Mouse (Mus musculus) lung, postnatal 10 days (tissue): ENCODE results near the gene Cyp2d11.
"Not testable (repeated sequence)": the region's sequence is repeated elsewhere in the genome, so short reads cannot be mapped to it uniquely, and the experiment has no call there.

Source experiments
- DNase-seq: peaks from one replicate; pipeline ENCODE4 v3.0.0; 2021

Gene Cyp2d11

GRCm38 (mm10) chr15:82379871-82380713 lies 13.7 kb downstream of the Cyp2d11 start, which contains the start of gene Cyp2d22:
TSS of gene Cyp2d22 (minus strand) at chr15:82380260.
- peak; percentile 85 for DNase-seq

- DNase-seq, result no peak
These were observed 14.3 kb downstream of the Cyp2d11 start for GRCm38 (mm10) chr15:82379511-82379870.

- peak; percentile 56 for DNase-seq
These were observed 15.3 kb downstream of the Cyp2d11 start for GRCm38 (mm10) chr15:82378261-82379180.

GRCm38 (mm10) chr15:82377701-82378100 lies 16.1 kb downstream of the Cyp2d11 start:
- no peak for DNase-seq

- DNase-seq, result peak; percentile 93
These were observed 17.3 kb downstream of the Cyp2d11 start for GRCm38 (mm10) chr15:82376393-82377138.

GRCm38 (mm10) chr15:82375855-82376254 lies 18.0 kb downstream of the Cyp2d11 start:
- DNase-seq, result no peak

- DNase-seq, result no peak
These were observed 19.4 kb downstream of the Cyp2d11 start for GRCm38 (mm10) chr15:82374437-82374836.

GRCm38 (mm10) chr15:82372991-82373390 lies 20.8 kb downstream of the Cyp2d11 start:
- DNase-seq, result no peak

- peak; percentile 0 for DNase-seq
These were observed 21.4 kb downstream of the Cyp2d11 start for GRCm38 (mm10) chr15:82372446-82372845.

- no peak for DNase-seq
These were observed 25.0 kb downstream of the Cyp2d11 start for GRCm38 (mm10) chr15:82368851-82369250.

GRCm38 (mm10) chr15:82368146-82368545 lies 25.7 kb downstream of the Cyp2d11 start:
- no peak for DNase-seq

- DNase-seq, result not testable (repeated sequence)
These were observed 29.3 kb downstream of the Cyp2d11 start for GRCm38 (mm10) chr15:82364561-82364960.

- DNase-seq, result not testable (repeated sequence)
These were observed 30.0 kb downstream of the Cyp2d11 start for GRCm38 (mm10) chr15:82363801-82364200.

GRCm38 (mm10) chr15:82362234-82362633 lies 31.6 kb downstream of the Cyp2d11 start:
- DNase-seq, result no peak

- no peak for DNase-seq
These were observed 32.3 kb downstream of the Cyp2d11 start for GRCm38 (mm10) chr15:82361459-82362018.

GRCm38 (mm10) chr15:82358431-82359260 lies 35.2 kb downstream of the Cyp2d11 start:
- DNase-seq, result peak; percentile 52

GRCm38 (mm10) chr15:82354126-82354945 lies 39.5 kb downstream of the Cyp2d11 start, which contains the start of gene Ndufa6:
TSS of gene Ndufa6 (minus strand) at chr15:82354322.
- peak; percentile 98 for DNase-seq

- DNase-seq, result no peak
These were observed 40.1 kb downstream of the Cyp2d11 start for GRCm38 (mm10) chr15:82353745-82354113.

GRCm38 (mm10) chr15:82353078-82353744 lies 40.6 kb downstream of the Cyp2d11 start:
- no peak for DNase-seq

- no peak for DNase-seq
These were observed 42.3 kb downstream of the Cyp2d11 start for GRCm38 (mm10) chr15:82351480-82351879.
